Comparison of ENCODE assay signal across 8 mouse cellular contexts in genomic region chr9:63462296-63462695, GRCm38 (mm10).
A peak's percentile ranks its signal among the peaks of the same experiment; 100 is the strongest.
DNase-seq lines count a peak whose midpoint lies in the region; ATAC-seq and TF ChIP-seq lines count a peak whose summit lies in the region.

No protein-coding gene starts in this region.

- TF ChIP-seq CTCF in brain, embryonic 14.5 days (IDR thresholded peaks at IDR 0.05; ENCODE audit: borderline replicate concordance, extremely low read depth, insufficient read depth, insufficient read length): peak; percentile 78; the same call in 1 of the 2 replicates

- DNase-seq in 416B (ENCODE audit: low read depth): peak; percentile 71
- peak; percentile 68 for DNase-seq in CD4-positive helper T cell, adult 2 months (ENCODE audit: low read depth, low spot score)
- peak; percentile 85 for DNase-seq in brain, embryonic 14.5 days (ENCODE audit: low read depth)
- DNase-seq in fibroblast of lung, adult 2 months (ENCODE audit: low read depth): peak; percentile 33
- DNase-seq in kidney, postnatal 25 days: peak; percentile 61 to 95
- peak; percentile 36 to 75 for DNase-seq in lung, adult 18-20 months
- DNase-seq in right cerebral cortex, postnatal 25 days: peak; percentile 38

- ATAC-seq in activated CD4-positive, CD25-positive, alpha-beta regulatory T cell, adult 4 months: no peak

- no peak for TF ChIP-seq POLR2A in brain, embryonic 14.5 days (IDR thresholded peaks at IDR 0.05; ENCODE audit: borderline replicate concordance, extremely low read depth, insufficient read depth, insufficient read length, poor library complexity, severe bottlenecking)

Comparison
In these comparisons a context has a peak if more than half of its experiments do, and no peak if none do; other contexts are left out.
1. DNase-seq: peak in every context shown above with its lines; median percentile 85 in brain, embryonic 14.5 days; 78 in kidney, postnatal 25 days; 71 in 416B; 68 in CD4-positive helper T cell, adult 2 months; 56 in lung, adult 18-20 months; 38 in right cerebral cortex, postnatal 25 days; 33 in fibroblast of lung, adult 2 months.